Mouse (Mus musculus) 416B (cell line): ENCODE results near the gene Lmna.

ENCODE experiments used
- DNase-seq: peaks from one replicate; pipeline ENCODE4 v3.0.0; 2011; ENCODE audit warnings: low read depth

Gene Lmna

GRCm38 (mm10) chr3:88539397-88539796, 29.6 kb upstream of the Lmna start:
- DNase-seq = no peak

GRCm38 (mm10) chr3:88538271-88539145, 28.8 kb upstream of the Lmna start:
- DNase-seq = no peak

DNA sequence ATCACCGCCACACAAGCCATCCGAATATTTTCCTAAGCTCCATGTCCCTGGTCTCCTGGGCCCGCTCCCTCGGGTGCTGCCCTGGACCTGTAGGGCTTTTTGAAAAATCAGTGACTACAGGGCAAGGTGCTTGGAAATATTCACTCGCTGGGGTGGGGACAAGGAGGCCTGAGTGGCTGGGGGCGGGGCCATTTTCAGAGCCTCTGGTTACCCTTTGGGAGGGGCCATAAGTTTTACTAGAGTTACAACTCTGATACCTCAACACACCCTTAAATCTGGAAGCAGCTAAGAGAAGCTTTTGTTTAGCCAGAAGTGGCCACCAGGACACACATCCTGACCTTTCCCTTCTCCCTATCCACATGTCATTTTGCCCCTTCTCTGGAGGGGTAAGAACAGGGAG, 27.4 kb upstream of the Lmna start:
- DNase-seq = no peak

GRCm38 (mm10) chr3:88536103-88536930, 26.6 kb upstream of the Lmna start:
- DNase-seq = no peak

DNA sequence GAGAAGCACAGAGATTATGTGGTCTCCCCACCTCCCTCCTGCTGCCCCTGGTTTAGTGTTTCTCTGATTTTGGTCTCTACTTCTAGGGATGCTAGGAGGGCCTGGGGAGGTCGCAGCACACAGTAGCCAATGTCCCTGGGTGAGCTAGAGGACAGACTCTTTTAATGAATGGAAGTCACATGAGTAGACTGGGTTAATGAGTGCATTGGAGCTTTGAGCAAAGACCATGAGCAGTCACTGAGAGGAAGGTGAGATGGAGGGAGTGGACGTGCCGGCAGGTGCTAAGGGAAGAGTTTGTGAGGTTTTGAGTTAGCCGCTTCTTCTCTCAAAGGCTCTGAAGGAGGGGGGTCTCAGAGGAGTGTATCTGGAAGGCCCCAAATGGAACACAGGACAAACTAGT, 25.8 kb upstream of the Lmna start:
- DNase-seq = no peak

- DNase-seq = no peak
Observed at GRCm38 (mm10) chr3:88535005-88535404, 25.2 kb upstream of the Lmna start.

DNA sequence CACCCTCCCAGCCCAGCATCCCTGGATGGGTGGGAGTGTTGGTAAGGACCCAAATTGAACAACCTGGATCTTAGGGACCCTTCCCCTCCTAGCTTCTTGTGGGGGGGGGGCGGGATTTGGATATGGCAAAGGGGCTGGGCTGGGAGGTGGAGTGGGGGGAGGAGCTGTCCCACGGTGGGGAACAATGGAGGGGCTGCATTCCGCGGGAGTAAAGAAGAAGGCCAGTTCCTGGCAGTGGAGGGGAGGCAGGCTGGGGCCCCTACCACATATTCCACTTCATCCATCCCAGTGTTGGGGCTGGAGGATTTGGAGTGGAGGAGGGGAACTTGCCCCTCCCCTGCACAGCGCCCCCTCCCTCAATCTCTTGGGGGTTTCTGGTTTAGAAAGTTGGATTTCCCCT, 23.9 kb upstream of the Lmna start:
- DNase-seq = no peak

- no peak for DNase-seq
Observed at GRCm38 (mm10) chr3:88532689-88533511, 23.1 kb upstream of the Lmna start.

DNA sequence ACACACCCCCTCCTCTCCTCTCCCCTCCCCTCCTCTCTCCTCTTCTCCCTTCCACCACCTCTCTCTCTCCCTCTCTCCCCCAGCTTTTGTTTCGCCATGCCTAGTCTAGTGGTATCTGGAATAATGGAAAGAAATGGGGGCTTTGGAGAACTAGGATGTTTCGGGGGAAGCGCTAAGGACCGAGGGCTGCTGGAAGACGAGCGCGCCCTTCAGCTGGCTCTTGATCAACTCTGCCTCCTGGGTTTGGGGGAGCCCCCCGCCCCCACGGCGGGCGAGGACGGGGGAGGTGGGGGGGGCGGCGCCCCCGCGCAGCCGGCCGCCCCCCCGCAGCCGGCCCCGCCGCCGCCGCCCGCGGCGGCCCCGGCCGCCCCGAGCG, 22.5 kb upstream of the Lmna start, which contains the start of gene Mex3a:
Mex3a (plus strand) TSS at position 97 of the 376 bp plus-strand sequence.
- DNase-seq = no peak

DNA sequence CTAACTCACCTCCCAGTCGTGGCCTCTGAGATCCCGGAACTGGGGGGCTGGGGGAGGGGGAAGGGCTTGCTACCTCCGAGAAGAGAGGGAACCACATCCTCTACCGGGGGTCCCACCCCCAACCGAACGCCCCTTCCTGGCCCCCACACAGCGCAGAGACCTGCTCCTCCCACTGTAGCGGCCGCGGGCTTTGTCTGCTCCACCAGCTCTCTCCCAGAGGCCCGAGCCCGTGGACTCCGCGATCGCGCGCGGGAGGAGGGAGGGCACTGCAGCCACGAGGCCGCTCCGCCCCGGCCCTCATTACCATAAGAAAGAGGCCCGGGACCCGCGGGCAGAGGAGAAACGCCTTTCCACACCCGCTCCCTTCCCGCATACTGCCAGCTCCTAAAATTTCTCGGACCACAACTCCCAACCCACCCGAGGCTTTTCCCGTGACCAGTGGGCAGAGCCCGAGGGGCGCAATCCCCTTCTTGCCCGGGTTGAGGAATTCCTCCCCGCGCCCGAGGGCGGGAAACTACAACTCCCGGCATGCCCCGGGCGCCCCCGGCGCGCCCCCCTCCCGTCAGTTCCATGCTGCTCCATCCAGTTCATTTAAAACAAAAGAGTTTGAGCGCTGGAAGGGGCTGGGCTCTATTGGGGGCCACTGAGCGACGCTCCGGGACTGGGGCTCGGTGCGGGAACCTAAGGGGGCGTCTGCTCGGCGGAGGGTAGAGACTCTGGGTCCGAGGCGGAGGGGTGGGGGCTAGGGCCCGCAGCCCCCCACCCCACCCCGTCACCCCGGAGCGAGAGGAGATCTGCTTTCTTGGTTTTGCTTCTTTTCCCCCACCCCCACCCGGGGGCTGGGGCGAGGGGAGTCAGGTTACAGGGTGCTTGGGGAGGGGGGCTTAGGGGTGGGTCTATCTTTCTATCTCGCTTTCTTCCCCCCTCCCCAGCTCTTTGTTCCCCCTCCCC, 21.9 kb upstream of the Lmna start:
- peak; percentile 81 for DNase-seq

DNA sequence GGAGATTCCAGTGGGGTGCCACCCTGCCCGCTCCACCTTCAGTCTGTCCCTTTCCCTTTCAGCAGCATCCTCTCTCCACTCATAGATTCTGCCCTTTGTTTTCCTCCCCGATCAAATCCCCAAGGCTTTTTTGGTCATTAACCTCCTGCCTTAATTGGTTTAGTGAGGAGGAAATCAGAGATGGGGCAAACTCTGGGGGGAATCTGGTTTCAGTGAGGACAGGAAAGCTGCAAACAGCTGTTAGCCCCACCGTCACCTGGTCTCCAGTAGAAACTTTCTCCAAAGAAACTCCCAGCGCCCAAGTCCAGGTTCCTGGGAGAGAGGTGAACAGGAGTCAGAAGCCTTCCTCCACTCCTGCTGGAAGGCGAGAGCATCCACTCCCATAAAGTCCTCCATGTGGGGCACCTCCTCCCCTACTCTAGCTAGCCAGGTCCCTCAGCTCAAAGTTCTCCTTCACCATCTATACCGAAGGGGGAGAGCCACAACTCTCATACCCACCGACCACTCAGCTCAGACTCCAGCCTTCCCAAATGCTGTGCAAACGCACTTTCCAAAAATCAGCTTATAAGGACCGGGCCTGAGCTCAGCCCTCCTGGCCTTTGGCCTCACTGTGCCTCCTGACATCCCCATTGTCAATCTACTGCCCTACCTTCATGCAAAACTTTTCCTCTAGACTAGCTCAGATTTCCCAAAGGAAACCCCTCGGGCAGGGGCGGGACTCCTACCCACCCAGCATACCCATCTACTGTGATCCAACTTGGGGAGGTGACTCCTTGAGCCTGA, 20.5 kb upstream of the Lmna start:
- no peak for DNase-seq

DNA sequence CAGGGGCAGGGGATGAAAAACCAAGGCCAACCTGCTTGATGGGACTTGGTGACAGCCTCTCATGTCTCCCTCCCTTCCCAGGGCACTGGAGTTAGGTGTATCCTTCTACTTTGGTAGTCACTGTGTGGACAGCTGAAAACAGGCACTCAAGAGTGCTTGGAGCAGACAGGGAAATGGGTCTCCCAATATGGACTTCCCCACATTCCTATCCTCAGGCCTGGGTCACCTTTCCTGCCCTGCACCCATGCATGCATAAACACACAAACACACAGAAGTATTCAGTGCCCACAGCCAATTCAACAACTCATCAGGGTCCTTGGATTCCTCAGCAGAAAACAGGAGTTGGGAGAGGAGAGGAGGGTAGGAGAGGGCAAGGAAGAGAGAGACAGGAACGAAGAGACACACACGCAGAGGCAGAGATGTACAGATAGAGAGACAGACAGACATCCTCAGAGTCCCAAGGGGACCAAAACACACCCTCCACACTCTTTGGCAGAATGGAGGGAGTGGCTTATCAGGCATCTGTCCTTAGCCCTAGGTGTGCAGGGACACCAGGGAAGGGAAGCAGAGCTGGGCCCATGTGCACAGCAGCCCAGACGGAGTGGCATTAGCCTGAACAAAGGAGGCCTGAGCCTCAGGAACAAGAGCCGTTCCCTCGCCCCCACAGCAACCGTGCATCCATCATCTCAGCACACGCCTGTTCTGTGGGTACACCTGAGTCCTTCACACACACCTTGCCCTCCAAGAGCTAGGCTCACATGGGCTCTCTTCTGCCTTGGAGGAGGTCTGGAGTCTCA, 19.6 kb upstream of the Lmna start:
- no peak for DNase-seq

GRCm38 (mm10) chr3:88528646-88529045, 18.9 kb upstream of the Lmna start:
- no peak for DNase-seq

GRCm38 (mm10) chr3:88527565-88527964, 17.8 kb upstream of the Lmna start:
- no peak for DNase-seq

DNA sequence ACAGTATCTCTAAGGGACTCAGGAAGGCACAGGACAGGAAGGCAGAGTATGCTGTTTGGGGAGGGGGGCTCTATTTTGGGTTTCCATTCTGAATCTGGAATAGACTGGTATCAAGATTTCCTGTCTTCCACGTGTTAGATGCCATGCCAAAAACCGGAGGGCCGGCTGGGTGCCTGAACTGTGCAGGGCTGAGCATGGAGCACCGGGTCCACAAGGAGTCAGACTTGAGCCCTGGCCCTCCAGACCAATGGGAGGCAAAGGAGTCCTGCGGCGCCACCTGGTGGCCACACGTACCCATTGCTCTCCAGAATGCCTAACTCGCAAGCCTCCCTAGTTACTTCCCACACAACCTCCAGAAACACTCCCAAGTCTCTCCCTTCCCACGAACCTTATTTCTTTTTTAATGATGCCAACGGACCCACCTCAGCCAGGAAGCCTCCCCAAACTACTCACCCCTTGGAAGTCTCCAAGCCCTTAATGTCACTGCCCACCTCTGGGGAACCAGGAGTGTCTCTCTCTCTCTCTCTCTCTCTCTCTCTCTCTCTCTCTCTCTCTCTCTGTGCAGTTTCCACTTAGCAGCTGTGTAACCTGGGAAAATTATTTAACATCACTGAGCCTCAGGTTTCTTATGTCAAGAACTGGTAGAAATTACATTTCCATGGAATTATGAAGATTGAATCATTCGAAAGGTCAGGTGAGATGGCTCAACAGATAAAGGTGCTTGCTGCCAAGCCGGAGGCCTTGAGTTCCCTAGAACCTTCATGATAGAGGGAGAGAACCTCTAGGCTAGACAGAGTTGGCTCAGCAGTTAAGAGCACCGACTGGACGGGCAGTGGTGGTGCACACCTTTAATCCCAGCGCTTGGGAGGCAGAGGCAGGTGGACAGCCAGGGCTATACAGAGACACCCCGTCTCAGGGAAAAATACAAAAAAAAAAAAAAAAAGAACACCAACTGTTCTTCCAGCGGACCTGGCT, 16.7 kb upstream of the Lmna start:
- peak; percentile 91 for DNase-seq

DNA sequence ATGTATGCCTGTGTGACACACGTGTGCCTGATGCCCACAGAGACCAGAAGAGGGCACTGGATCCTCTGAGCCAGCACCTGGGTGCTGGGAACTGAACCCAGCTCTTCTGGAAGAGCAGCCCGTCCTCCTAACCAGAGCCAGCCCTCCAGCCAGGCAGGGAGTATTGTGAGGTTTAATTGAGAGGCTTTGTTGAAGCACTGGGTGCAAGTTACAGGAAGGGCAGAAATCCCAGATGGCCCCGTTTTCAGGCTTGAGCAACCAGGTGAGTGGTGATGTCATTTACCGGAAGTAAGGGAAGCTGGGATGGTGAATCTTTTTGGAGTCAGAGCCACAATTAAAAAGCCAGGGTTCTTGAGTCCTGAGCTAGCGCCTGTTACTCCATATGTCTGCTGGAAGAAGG, 15.3 kb upstream of the Lmna start:
- no peak for DNase-seq

DNA sequence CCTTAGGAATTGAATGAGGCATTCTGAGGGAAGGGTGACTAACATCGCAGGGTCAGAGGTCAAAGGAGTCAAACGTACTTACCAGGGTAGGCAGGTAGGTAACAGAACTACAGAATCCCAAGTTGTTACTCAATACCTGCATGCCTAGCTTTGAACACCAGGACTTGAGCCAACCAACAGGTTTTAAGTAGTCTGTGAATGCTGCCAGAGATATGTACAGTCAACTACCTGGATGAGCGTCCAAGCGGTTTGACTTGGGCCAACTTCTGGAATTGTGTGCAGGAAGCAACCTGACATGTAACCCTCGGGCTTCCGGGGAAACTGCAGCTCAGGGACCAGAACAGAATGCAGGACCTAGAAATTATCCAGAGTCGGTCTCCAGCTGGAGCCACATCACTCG, 13.3 kb upstream of the Lmna start:
- no peak for DNase-seq

GRCm38 (mm10) chr3:88521803-88522331, 12.1 kb upstream of the Lmna start:
- DNase-seq = peak; percentile 99
